Comparison of ENCODE assay signal across 7 mouse cellular contexts in genomic region chr8:13287692-13288623, GRCm38 (mm10). TPM values are rescaled to one million over a fixed set of nuclear protein-coding genes. Genes with fewer than 3 reads are reported as not detected.
DNase-seq lines count a peak whose midpoint lies in the region; ATAC-seq lines count a peak whose summit lies in the region.

Gene Dcun1d2, minus strand, starts transcription at chr8:13288131.
Gene Tmco3, plus strand, starts transcription at chr8:13288190.

- no peaks in the 10 kb centered on the region for H3K27me3 ChIP-seq in intestine, embryonic 16.5 days (replicated peaks; ENCODE audit: control insufficient read depth, insufficient read depth, low read length)
- no peaks in the 10 kb centered on the region for H3K27me3 ChIP-seq in midbrain, embryonic 11.5 days (ENCODE audit: control insufficient read depth, insufficient read depth, low read length)

- peak within 1 kb of the TSS; percentile 80 for H3K4me3 ChIP-seq in intestine, embryonic 16.5 days (ENCODE audit: low read length)
- peak within 1 kb of the TSS; percentile 70 for H3K4me3 ChIP-seq in midbrain, embryonic 11.5 days (ENCODE audit: low read depth, low read length)

- H3K36me3 ChIP-seq in intestine, embryonic 16.5 days (ENCODE audit: control insufficient read depth, insufficient read depth, low read length): no peaks in the 10 kb centered on the region
- 0 out of 2 replicates have a peak, but pooled peaks cover 3% of the 10 kb centered on the region for H3K36me3 ChIP-seq in midbrain, embryonic 11.5 days (ENCODE audit: control insufficient read depth, insufficient read depth, low read length)

- intact Hi-C loops in left cerebral cortex, postnatal 36 days (cut with DNase I): loop anchor here (2.0 kb wide), 1 partner anchor 51 kb away; the partner anchor contains the start of gene Tfdp1

- H3K4me1 ChIP-seq in intestine, embryonic 16.5 days (ENCODE audit: control insufficient read depth, insufficient read depth, low read length): peaks cover 3% of the 10 kb centered on the region; the same call in 1 of the 2 replicates
- peaks cover 7% of the 10 kb centered on the region for H3K4me1 ChIP-seq in midbrain, embryonic 11.5 days (ENCODE audit: control insufficient read depth, insufficient read depth, low read length)

- peak within 1 kb of the TSS; percentile 72 for H3K4me2 ChIP-seq in intestine, embryonic 16.5 days (ENCODE audit: low read depth, low read length)
- peak within 1 kb of the TSS; percentile 93 for H3K4me2 ChIP-seq in midbrain, embryonic 11.5 days

- peak; percentile 92 for DNase-seq in adrenal gland, adult 8-10 months
- DNase-seq in embryo, embryonic 9.5 days (ENCODE audit: extremely low spot score): peak; percentile 95
- DNase-seq in gastrocnemius, postnatal 4 days (ENCODE audit: low spot score in 2 of 2): peak; percentile 90 to 97
- DNase-seq in left cerebral cortex, postnatal 36 days (ENCODE audit: low spot score in 2 of 2): peak; percentile 97 to 98
- DNase-seq in midbrain, embryonic 11.5 days (ENCODE audit: low spot score, missing footprints): peak; percentile 99
- peak; percentile 97 for DNase-seq in skeletal muscle tissue, adult 2 months (ENCODE audit: low read depth, low spot score)

- peak; percentile 96 for ATAC-seq in intestine, embryonic 16.5 days
- ATAC-seq in midbrain, embryonic 11.5 days (ENCODE audit: low FRiP score): peak; percentile 93

- H3K27ac ChIP-seq in intestine, embryonic 16.5 days (ENCODE audit: low read length): peak within 1 kb of the TSS; percentile 96
- peak within 1 kb of the TSS; percentile 65 for H3K27ac ChIP-seq in midbrain, embryonic 11.5 days (ENCODE audit: low read depth, low read length)

- under 1% methylated on average over 79 of the region's 79 CpGs for WGBS in intestine, embryonic 16.5 days
- WGBS in midbrain, embryonic 11.5 days: under 1% methylated on average over 79 of the region's 79 CpGs

- H3K9me3 ChIP-seq in intestine, embryonic 16.5 days (ENCODE audit: control insufficient read depth, low read length): no peaks in the 10 kb centered on the region
- no peaks in the 10 kb centered on the region for H3K9me3 ChIP-seq in midbrain, embryonic 11.5 days (ENCODE audit: control insufficient read depth, low read length)

- H3K9ac ChIP-seq in intestine, embryonic 16.5 days (ENCODE audit: low read depth, low read length): peak within 1 kb of the TSS; percentile 88
- peak within 1 kb of the TSS; percentile 78 for H3K9ac ChIP-seq in midbrain, embryonic 11.5 days (ENCODE audit: low read length)

RNA-seq across cellular contexts. Expression of gene Dcun1d2, which starts in this region (rescaled TPM):
- total RNA-seq in adrenal gland, adult 8-10 months (2022): 10 to 100 TPM; 30.6 to 36.7 (median 33.9) TPM
- total RNA-seq in gastrocnemius, postnatal 4 days (2021): 10 to 100 TPM; 28.5 to 29.2 TPM
- polyA plus RNA-seq in intestine, embryonic 16.5 days (2015; fragmentation: Nextera tagmentation; extraction: Ambion mirVana): 16.9 and 17.7 TPM in 2 replicates
- 10 to 100 TPM; 37.0 to 38.4 TPM for total RNA-seq in left cerebral cortex, postnatal 36 days (2021)
- polyA plus RNA-seq in midbrain, embryonic 11.5 days (2014; fragmentation: Nextera tagmentation; extraction: Ambion mirVana): 31.0 and 33.0 TPM in 2 replicates

RNA-seq across cellular contexts. Expression of gene Tmco3, which starts in this region (rescaled TPM):
- 10 to 100 TPM; 36.3 to 54.7 (median 46.7) TPM for total RNA-seq in adrenal gland, adult 8-10 months (2022)
- 10 to 100 TPM; 21.7 to 22.6 TPM for total RNA-seq in gastrocnemius, postnatal 4 days (2021)
- 28.0 and 32.5 TPM in 2 replicates for polyA plus RNA-seq in intestine, embryonic 16.5 days (2015; fragmentation: Nextera tagmentation; extraction: Ambion mirVana)
- 10 to 100 TPM; 49.8 to 50.7 TPM for total RNA-seq in left cerebral cortex, postnatal 36 days (2021)
- 29.9 and 31.2 TPM in 2 replicates for polyA plus RNA-seq in midbrain, embryonic 11.5 days (2014; fragmentation: Nextera tagmentation; extraction: Ambion mirVana)

Comparison
In these comparisons a context has a peak if more than half of its experiments do, and no peak if none do; other contexts are left out.
1. Peak in every context shown above with its lines: DNase-seq, ATAC-seq, H3K4me3 ChIP-seq and H3K27ac ChIP-seq.